Mouse (Mus musculus) B cell, adult (primary cell): ENCODE measurements around the gene Ptprb. TPM values are rescaled to one million over a fixed set of nuclear protein-coding genes. Genes with fewer than 3 reads are reported as not detected.

Experiments used
- total RNA-seq: library from RNA; stranded (reverse); gene quantifications from 4 replicates; pipeline ENCODE4 v1.2.4, GENCODE M21; 2023; ENCODE audit not compliant: inconsistent age

Ptprb gene
- total RNA-seq, result 0.03 TPM in 1 of 4 replicates, not detected in the others

GRCm38 (mm10) chr10:116275280-116275679 is at the start of gene Ptprb:
TSS of gene Ptprb (plus strand) at chr10:116275523.

Other genes with a start within 250 kb of the Ptprb start
- gene 4933416C03Rik, start 161.6 kb upstream of the Ptprb start, total RNA-seq, result not detected in 4 replicates
- 0.42 to 3.3 TPM (median 0.77 TPM) in 4 replicates for gene Kcnmb4, start 198.4 kb downstream of the Ptprb start, total RNA-seq